Mouse (Mus musculus) ES-E14 (cell line): ENCODE results near the gene Zfp598.

Experiments
- CHD2 ChIP-seq: IDR thresholded peaks from 2 replicates; pipeline ENCODE4 v1.6.1; 2014; ENCODE audit warnings: mild to moderate bottlenecking, low read depth, low read length, inconsistent platforms
- ZNF384 ChIP-seq: IDR thresholded peaks from 2 replicates; pipeline ENCODE4 v1.6.1; 2012; ENCODE audit warnings: low read depth, low read length, inconsistent platforms

DNA sequence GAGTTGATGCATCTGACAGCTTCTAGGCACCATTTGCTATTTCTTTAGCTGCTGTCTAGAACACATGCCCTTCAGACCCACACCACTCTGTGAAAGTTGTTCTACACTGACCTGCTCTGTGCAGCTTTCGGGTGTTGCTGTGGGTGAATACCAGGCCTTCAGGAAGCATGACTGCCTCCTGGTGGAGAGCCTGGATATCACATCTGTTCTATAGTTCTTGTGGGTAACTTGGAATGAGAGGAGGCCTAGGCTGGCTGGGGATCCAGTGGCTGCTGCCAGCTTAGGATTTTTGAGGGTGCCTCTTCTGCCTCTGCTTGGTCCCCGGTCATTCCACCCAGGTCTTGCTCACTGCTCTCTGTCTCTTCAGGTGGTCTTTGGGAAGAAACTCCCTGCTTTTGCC is 6.7 kb downstream of the Zfp598 start:
- no peak for TF ChIP-seq ZNF384
- TF ChIP-seq CHD2, result no peak
